22 mouse cellular contexts compared by ENCODE assay signal in genomic region chr1:180426405-180426804, GRCm38 (mm10). TPM values are rescaled to one million over a fixed set of nuclear protein-coding genes. Genes with fewer than 3 reads are reported as not detected.
"Had no signal": no experiment of that assay in that cellular context is flagged by ENCODE, and none has a peak within 500 bp of the region (broad histone marks: within the 10 kb centered on the region; RNA-seq: fewer than 3 reads in every experiment).

No protein-coding gene starts in this region.

- H3K27me3 ChIP-seq: midbrain, embryonic 13.5 days; midbrain, embryonic 15.5 days; neural tube, embryonic 13.5 days; neural tube, embryonic 15.5 days; stomach, embryonic 15.5 days had no signal

- H3K27ac ChIP-seq: liver, embryonic 14.5 days; midbrain, embryonic 13.5 days; midbrain, embryonic 15.5 days; neural tube, embryonic 13.5 days; neural tube, embryonic 15.5 days; stomach, embryonic 15.5 days; stomach, postnatal 0 days had no signal

- H3K36me3 ChIP-seq: midbrain, embryonic 13.5 days; midbrain, embryonic 15.5 days; neural tube, embryonic 13.5 days; neural tube, embryonic 15.5 days; stomach, embryonic 15.5 days had no signal

- H3K4me3 ChIP-seq: midbrain, embryonic 13.5 days; midbrain, embryonic 15.5 days; neural tube, embryonic 13.5 days; neural tube, embryonic 15.5 days; stomach, embryonic 15.5 days had no signal

- ATAC-seq: midbrain, embryonic 13.5 days; midbrain, embryonic 15.5 days had no signal

- H3K4me2 ChIP-seq: lung, embryonic 14.5 days; midbrain, embryonic 11.5 days; midbrain, embryonic 13.5 days; midbrain, embryonic 15.5 days; neural tube, embryonic 13.5 days; neural tube, embryonic 15.5 days; stomach, embryonic 15.5 days had no signal

- H3K9me3 ChIP-seq: midbrain, embryonic 13.5 days; midbrain, embryonic 15.5 days; neural tube, embryonic 13.5 days; neural tube, embryonic 15.5 days; stomach, embryonic 15.5 days had no signal

- H3K9ac ChIP-seq: liver, embryonic 14.5 days; lung, embryonic 14.5 days; midbrain, embryonic 13.5 days; midbrain, embryonic 15.5 days; neural tube, embryonic 13.5 days; neural tube, embryonic 15.5 days; stomach, embryonic 15.5 days had no signal

- DNase-seq: lung, adult 18-20 months; lung, embryonic 14.5 days; lung, postnatal 10 days; lung, postnatal 4 days; retina, postnatal 1 day; right cerebral cortex, adult 18-20 months; right cerebral cortex, postnatal 25 days; right cerebral cortex, postnatal 4 days; thymus, adult 2 months; thymus, postnatal 25 days; thymus, postnatal 4 days had no signal

RNA-seq across cellular contexts. Expression of gene Stum, which starts 56.9 kb away (rescaled TPM):
- total RNA-seq: megakaryocyte progenitor cell, adult 5-6 weeks; monocyte, adult 5-6 weeks had no signal
- polyA plus RNA-seq: liver, embryonic 16.5 days; lung, embryonic 14.5 days had no signal
